Mouse (Mus musculus): ENCODE results near the gene Eftud2. TPM values are rescaled to one million over a fixed set of nuclear protein-coding genes. Genes with fewer than 3 reads are reported as not detected.

Gene Eftud2
- total RNA-seq (2023) = 128 TPM

DNA sequence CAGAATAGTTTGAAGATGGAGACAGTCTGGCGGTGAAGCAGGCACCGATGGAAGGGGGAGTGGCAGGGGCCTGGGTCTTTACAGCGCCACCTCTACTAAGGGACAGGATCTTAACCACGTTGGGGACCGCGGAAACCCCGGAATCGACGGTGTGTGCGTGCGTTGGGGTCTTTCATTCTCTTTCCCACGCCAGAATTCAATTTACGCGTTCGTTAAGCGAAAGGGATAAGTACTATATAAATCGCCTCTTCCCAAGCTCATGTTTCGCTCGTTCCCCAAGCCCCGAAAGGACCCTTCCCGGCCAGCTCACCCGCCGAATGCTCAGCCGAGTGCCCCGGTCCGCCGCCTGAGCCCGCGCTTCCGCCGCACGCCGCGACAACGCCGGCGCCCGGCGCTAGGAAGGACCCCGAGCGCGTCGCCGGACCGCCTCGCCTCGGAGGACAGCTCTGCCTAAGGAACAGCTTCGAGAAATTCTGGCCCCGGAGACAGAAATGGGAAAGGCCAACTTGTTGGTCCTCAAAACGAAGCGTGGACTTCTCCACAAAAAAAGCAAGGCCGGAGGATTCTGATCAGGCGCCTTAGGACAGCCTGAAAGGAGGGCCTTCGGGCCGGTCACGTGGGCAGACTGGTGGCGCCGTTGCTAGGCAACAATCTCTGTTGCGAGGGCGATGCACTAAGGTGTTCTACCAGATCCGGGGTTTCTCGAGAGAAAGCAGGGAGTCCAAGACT lies at the start of gene Eftud2, which contains the start of gene Ccdc103:
Eftud2 (minus strand) TSS at position 401 of the 729 bp plus-strand sequence.
Ccdc103 (plus strand) TSS at position 620 of the 729 bp plus-strand sequence.

DNA sequence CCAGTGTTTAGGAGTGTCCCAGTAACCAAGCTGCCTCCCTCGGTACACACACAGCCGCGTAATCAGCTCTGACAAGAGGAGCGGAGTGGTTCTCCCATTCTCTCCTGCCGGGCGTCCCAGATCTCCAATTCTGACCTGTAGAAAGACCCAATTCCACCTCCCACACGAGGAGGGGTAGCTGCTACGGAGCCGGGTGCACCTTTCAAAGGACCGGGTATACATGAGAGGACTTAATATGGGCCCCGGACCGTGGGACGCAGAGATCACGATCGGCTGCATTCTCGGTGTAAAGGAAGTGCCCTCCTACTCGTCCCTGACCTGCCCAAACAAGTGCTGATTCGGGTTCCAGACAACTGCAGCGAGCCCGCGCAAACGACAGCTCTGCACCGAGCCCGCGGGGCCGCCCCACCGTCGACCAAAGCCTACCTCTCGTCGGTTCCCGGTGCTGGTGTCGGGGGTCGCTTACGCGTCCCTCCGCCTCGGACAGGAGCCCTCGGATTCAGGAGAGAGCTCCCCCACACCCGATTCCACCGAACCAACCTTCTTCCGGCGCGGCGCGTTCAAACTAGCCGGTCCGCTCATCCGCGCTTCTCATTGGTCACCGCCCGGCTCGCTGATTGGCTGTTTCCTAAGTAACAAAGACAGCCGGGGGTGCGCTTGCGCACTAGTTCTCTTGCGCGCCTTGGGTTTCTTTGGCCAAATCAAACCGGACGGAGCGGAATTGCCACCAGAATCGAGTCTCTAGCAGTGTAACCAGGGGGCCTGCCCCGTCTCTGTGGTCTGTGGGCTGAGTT lies 44.0 kb upstream of the Eftud2 start, which contains the start of gene Kif18b:
Kif18b (minus strand) TSS at position 568 of the 794 bp plus-strand sequence.

DNA sequence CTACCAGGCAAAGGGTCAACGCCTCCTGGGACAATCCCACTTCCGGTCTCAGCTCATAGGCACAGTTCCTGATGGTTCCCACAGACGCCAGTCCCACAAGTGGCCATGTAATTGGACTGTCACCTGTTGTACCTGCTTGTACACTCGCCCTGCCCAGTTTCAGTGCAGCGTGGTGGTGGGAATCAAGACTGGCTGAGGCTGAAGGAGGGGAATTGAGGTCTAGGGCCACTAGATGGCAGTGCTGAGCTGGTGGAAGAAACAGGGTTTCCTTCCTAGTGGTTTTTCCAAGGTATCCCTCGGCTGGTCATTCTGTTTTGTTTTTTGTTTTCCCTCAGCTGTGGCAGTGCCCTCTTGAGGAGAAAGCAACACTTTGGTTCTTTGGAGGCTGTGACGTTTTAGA lies 20.0 kb upstream of the Eftud2 start, which contains the start of gene Gfap:
Gfap (minus strand) TSS at position 150 of the 400 bp plus-strand sequence.

DNA sequence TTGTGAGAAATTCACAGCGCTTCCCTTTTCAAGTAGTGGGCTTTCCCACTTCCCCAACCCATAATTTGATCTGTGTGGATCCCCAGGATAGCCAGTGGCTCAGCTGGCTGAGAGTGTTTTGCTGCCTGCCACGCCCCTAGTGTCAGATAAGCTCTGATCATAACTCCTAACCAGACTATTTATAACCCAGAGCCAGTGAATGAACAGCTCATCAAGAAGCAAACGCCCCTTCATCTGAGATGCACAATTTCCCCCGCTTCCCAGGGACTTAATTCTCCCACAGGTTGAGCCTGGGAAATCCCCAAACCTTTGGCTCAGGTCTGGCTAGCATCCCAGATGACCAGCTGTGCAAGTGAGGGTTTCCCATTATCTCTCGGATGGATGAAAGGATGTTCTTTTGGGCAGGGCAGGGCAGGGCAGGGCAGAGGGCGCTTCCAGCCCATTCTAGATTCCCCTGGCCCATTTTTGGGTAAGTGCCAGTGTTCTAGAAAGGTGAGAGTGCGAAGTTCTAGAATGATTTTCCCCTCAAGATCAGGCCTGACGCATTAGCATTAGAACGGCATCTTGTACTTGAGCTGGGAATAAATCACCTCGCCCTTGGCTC lies 3.9 kb upstream of the Eftud2 start, which contains the start of gene Fam187a:
Fam187a (plus strand) TSS at position 554 of the 604 bp plus-strand sequence.

DNA sequence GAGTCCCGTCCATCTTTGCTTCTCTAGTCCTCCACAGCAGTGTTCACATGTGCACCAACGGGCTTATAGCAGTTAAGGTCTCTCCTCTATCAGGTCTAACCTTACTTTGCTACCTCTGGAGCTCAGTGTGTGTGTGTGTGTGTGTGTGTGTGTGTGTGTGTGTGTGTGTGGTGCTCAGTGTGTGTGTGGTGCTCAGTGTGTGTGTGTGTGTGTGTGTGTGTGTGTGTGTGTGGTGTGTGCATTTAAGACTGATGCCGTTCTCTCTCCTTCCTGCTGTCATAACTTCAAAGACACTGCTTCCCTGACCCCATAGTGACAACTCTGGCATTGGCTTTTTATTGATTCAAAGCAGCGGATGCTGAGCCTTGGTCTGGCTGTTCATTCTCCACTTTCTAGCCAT lies 45.2 kb downstream of the Eftud2 start, which contains the start of gene Higd1b:
Higd1b (plus strand) TSS at position 301 of the 400 bp plus-strand sequence.

DNA sequence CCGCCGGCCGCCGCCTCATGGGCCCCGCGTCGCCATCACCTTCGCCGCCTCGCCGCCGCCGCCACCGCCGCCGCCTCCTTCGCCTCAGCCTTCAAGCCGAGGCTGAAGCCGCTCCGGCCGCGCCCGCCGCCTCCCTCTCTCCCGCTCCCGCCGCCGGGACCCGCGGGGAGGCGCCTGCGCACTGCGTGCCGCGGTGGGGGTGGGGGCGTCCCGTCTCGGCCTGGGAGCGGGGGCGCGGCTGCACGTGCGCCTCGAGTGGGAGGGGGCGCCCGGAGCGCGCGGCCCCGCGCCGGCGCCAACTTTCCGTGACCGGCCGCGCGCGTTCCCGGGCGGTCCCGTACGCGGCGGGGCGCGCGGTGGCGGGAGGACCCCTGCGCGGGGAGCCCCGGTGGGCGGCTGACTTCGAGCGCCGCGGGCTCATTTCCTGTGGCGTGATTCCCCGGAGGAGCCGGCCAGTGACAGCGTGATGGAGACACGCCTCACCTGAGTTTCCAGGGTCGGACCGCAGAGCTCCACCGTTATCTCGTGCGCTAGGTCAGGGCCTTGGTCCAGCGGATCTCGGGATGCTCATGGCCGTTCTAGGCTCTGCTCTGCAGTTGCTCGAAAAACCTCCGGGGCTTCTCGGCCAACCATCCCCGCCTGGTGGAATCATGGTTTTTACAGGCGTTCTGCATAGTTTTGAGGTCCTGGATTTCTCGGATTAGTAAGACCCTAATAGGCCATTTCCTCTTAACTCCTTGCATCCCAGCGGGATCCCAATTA lies 61.6 kb downstream of the Eftud2 start, which contains the start of gene Gjc1:
Gjc1 (minus strand) TSS at position 680 of the 762 bp plus-strand sequence.

Other genes with a start within 250 kb of the Eftud2 start
- gene Meioc, start 217.3 kb downstream of the Eftud2 start, total RNA-seq (2023) = not detected
- 36.7 TPM for gene Ccdc43, start 183.2 kb downstream of the Eftud2 start, total RNA-seq (2023)
- gene Adam11, start 119.5 kb downstream of the Eftud2 start, total RNA-seq (2023) = 2.6 TPM
- not detected for gene Gjc1, start 61.3 kb downstream of the Eftud2 start, total RNA-seq (2023)
- gene Higd1b, start 45.1 kb downstream of the Eftud2 start, total RNA-seq (2023) = not detected
- gene Ccdc103, start 219 bp upstream of the Eftud2 start, total RNA-seq (2023) = not detected
- not detected for gene Fam187a, start 4.2 kb upstream of the Eftud2 start, total RNA-seq (2023)
- not detected for gene Gfap, start 19.9 kb upstream of the Eftud2 start, total RNA-seq (2023)
- gene Kif18b, start 44.1 kb upstream of the Eftud2 start, total RNA-seq (2023) = 1.1 TPM
- gene C1ql1, start 65.7 kb upstream of the Eftud2 start, total RNA-seq (2023) = not detected
- gene Nmt1, start 147.2 kb upstream of the Eftud2 start, total RNA-seq (2023) = 58.4 TPM
- 13.4 TPM for gene Dcakd, start 147.3 kb upstream of the Eftud2 start, total RNA-seq (2023)
- 0.35 TPM for gene Plcd3, start 220.7 kb upstream of the Eftud2 start, total RNA-seq (2023)
- gene Acbd4, start 220.7 kb upstream of the Eftud2 start, total RNA-seq (2023) = 32.7 TPM
- 137 TPM for gene Hexim1, start 235.2 kb upstream of the Eftud2 start, total RNA-seq (2023)

Measured in CD4-positive naive resting alpha-beta T cell, adult 76 days (primary cell).